Mouse (Mus musculus) kidney, adult 2 months (tissue): ENCODE measurements at regions not wholly inside any gene's neighbourhood (a gene's known extent, or its start where the extent isn't known, plus 50 kb on each side); places are given as distances from the start of the nearest gene placed in this dataset.
A peak's percentile ranks its signal among the peaks of the same experiment; 100 is the strongest.

ENCODE experiments used
- DNase-seq: peaks from one replicate; pipeline ENCODE4 v3.0.0; 2021
- H3K27ac ChIP-seq: fragments of 200-500 bp; 2 replicates; pipeline ENCODE4 v1.5.1; 2012; ENCODE audit warnings: low read depth, low read length, control low read depth, inconsistent platforms; ENCODE audit not compliant: insufficient read depth
- H3K27me3 ChIP-seq: fragments of 200-500 bp; replicated peaks from 2 replicates; pipeline ENCODE4 v1.6.1; 2012; ENCODE audit warnings: mild to moderate bottlenecking, moderate library complexity, low read length, inconsistent platforms; ENCODE audit not compliant: control insufficient read depth, insufficient read depth
- H3K36me3 ChIP-seq: fragments of 200-500 bp; 2 replicates; pipeline ENCODE4 v1.6.1; 2012; ENCODE audit warnings: mild to moderate bottlenecking, moderate library complexity, low read length, inconsistent platforms; ENCODE audit not compliant: control insufficient read depth, insufficient read depth
- H3K4me1 ChIP-seq: fragments of 200-500 bp; 2 replicates; pipeline ENCODE4 v1.6.1; 2011; ENCODE audit warnings: low read length; ENCODE audit not compliant: control insufficient read depth, insufficient read depth
- H3K4me3 ChIP-seq: fragments of 200-500 bp; 2 replicates; pipeline ENCODE4 v1.5.1; 2011; ENCODE audit warnings: mild to moderate bottlenecking, low read depth, low read length, control low read depth; ENCODE audit not compliant: insufficient read depth
- CTCF ChIP-seq: fragments of 200-500 bp; conservative IDR thresholded peaks from 2 replicates; pipeline ENCODE4 v1.5.1; 2011; ENCODE audit warnings: low read depth, mild to moderate bottlenecking, control low read depth, low read length, moderate library complexity, mixed read lengths; ENCODE audit not compliant: insufficient read depth, insufficient read length
- POLR2A ChIP-seq: fragments of 200-500 bp; IDR thresholded peaks from one replicate; pipeline ENCODE4 v1.6.1; 2011; ENCODE audit warnings: low read depth, low read length, control low read depth
- WGBS: fragments of 180-500 bp; shearing (Covaris S2); methylation state at CpG from one replicate; pipeline ENCODE4 v1.1.7; 2018; 5-methylcytosine and 5-hydroxymethylcytosine counted together

DNA sequence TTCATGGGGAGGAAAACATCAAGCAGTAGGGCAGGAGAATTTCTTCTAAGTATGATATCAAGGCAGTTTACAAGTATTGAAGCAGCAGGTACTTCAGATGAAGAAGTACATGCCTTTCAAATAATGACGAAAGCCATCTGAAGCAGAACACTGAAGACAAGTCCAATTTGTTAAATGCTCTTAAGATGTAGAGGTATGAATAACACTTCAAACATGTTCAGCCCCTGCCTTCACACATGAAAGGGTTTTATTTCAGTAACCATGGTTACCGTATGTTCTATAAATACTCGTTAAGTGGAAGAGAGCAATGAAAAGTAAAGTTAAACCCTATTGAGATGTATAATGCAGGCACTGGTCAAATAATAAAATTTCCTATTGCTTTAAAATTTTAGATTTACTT, 101.8 kb downstream of the Mospd2 start:
- no peaks in the 10 kb centered on the region for H3K27me3 ChIP-seq
- H3K4me1 ChIP-seq, result no peaks in the 10 kb centered on the region
- no peaks in the 10 kb centered on the region for H3K36me3 ChIP-seq
- WGBS, result 45% methylated on average over 3 of the region's 3 CpGs
- no peak overlapping the region for H3K4me3 ChIP-seq
- DNase-seq, result no peak
- no peak overlapping the region for H3K27ac ChIP-seq
- no peak for TF ChIP-seq CTCF
- no peak for TF ChIP-seq POLR2A

DNA sequence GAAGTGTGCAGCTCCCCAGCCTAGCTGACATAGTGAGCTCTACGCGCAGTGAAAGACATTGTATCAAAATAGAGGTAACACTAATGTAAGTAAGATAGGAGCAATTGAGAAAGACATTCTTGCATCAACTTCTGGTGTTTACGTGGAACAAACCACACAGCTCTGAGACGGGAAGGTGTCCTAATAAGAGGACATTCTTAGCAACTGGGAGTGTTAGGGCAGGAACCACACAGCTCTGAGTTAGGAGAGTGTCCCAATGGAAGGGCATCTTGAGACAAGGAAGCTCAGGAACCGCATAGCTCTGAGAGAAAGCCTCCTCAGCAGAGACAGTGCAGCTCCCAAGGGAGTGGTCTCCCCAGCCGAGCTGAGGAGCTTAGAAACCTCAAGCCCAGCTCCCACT, 139.8 kb downstream of the Mospd2 start:
- DNase-seq, result no peak
- Histone ChIP-seq H3K36me3 (no peaks in the 10 kb centered on the region), H3K4me1 (no peaks in the 10 kb centered on the region), H3K27me3 (no peaks in the 10 kb centered on the region), H3K27ac (no peak overlapping the region), H3K4me3 (no peak overlapping the region)
- WGBS, result 84% methylated on average over 6 of the region's 6 CpGs
- TF ChIP-seq POLR2A, result no peak
- TF ChIP-seq CTCF, result no peak

DNA sequence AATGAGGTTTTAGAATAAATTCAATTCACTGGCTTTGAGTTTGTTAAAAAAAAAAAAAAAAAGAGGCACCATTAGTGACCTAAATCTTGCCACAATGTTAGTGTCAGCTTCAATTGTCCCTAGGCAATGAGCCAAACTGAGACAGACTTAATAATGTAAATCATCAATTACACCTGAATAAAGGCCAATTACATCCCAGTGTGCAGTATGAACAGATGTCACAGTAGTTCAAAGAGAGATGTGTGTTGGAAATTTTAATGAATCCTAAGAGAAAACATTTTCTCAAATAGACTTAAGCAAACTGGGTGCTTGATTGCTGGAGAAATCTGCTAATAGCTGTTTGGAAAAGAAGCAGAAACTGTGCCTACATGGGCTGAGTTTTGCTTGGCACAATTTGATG, 159.3 kb downstream of the Mospd2 start:
- no peak for TF ChIP-seq POLR2A
- no peak for TF ChIP-seq CTCF

DNA sequence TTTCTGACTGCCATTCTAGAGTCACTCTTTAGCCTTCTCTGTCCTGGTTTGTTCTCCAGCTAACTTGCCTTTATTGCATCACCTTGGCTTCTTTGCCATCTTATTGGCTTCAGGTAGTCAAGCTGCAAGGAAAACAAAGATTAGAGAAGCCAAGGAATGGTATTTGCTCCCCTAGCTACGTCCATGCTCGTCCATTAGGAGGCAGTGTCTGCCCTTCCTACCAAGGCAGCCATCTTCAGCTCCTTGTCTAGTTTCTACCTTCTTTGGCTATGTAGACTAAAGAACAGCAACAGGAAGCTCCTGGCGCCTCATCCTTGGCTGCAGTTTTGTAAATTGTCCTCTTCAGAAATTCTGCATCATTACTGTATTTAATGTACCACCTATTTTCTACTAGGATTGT, 192.9 kb downstream of the Mospd2 start:
- Histone ChIP-seq H3K27me3 (no peaks in the 10 kb centered on the region), H3K4me1 (no peaks in the 10 kb centered on the region), H3K4me3 (no peak overlapping the region), H3K27ac (no peak overlapping the region), H3K36me3 (no peaks in the 10 kb centered on the region)
- DNase-seq, result peak; percentile 27
- TF ChIP-seq CTCF, result peak; percentile 50; the same call in 1 of the 2 replicates
- no peak for TF ChIP-seq POLR2A
- WGBS, result 45% methylated on average over 3 of the region's 3 CpGs

More for the DNA sequence above, 159.3 kb downstream of the Mospd2 start:
- no peak overlapping the region for H3K27ac ChIP-seq
- no peaks in the 10 kb centered on the region for H3K4me1 ChIP-seq
- no peaks in the 10 kb centered on the region for H3K27me3 ChIP-seq
- H3K4me3 ChIP-seq, result no peak overlapping the region
- no peak for DNase-seq
- H3K36me3 ChIP-seq, result no peaks in the 10 kb centered on the region

DNA sequence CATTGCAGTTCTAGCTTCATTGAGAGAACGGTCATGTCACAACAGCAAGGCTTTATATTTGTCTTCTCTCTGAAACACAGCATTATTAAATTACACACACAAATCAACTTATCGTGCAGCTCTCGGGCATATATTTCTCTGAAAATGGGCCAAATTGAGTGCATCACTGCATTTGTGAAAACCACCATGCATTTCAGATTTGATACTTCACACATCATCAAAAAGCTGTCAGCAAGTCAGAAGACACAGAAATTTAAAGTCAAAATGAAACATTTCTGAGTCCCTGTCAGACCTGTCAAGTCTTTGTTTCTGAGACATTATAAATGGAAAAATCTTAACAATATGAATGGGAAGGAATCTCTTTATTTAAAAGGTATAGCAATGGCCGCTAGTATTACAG, 215.3 kb downstream of the Mospd2 start:
- WGBS, result 79% methylated on average over 4 of the region's 4 CpGs
- Histone ChIP-seq H3K4me1 (no peaks in the 10 kb centered on the region), H3K27me3 (no peaks in the 10 kb centered on the region), H3K4me3 (no peak overlapping the region), H3K27ac (no peak overlapping the region), H3K36me3 (no peaks in the 10 kb centered on the region)
- no peak for DNase-seq
- no peak for TF ChIP-seq CTCF
- no peak for TF ChIP-seq POLR2A

DNA sequence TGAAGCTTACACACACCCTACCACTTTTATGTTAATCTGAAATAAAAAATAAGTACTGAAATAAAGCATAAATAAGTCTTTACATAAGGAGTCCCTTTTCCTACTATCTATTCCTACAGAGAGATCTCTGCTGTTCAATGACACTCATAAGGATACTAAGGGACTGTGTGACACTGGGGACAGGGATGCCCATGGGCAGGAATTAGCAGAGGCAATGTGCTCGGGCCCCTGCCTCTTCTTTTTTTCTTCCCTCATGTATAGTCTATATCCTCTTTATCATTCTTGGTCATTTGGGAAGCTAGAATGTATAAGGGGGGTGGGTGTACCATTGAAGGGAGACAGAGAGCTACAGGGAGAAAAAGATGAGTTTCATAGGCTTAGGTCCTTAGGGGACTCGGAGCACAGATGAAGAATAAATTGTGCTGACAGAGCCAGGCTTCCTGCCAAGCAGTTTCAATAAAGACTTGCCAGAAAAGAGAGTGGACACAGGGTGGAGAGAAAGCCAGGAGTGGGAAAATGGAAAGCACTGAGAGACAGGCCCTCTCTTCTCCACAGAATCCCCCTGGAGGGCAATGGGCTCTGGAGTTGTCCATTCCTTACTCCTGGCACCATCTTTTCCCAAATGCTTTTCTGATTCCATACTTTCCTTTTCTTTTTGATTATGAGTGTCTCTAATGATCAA, 216.3 kb downstream of the Mospd2 start:
- Histone ChIP-seq H3K4me1 (no peaks in the 10 kb centered on the region), H3K27me3 (no peaks in the 10 kb centered on the region), H3K27ac (no peak overlapping the region), H3K36me3 (no peaks in the 10 kb centered on the region), H3K4me3 (no peak overlapping the region)
- WGBS, result 59% methylated on average over 2 of the region's 2 CpGs
- TF ChIP-seq CTCF (no peak), POLR2A (no peak)
- DNase-seq, result peak; percentile 42

DNA sequence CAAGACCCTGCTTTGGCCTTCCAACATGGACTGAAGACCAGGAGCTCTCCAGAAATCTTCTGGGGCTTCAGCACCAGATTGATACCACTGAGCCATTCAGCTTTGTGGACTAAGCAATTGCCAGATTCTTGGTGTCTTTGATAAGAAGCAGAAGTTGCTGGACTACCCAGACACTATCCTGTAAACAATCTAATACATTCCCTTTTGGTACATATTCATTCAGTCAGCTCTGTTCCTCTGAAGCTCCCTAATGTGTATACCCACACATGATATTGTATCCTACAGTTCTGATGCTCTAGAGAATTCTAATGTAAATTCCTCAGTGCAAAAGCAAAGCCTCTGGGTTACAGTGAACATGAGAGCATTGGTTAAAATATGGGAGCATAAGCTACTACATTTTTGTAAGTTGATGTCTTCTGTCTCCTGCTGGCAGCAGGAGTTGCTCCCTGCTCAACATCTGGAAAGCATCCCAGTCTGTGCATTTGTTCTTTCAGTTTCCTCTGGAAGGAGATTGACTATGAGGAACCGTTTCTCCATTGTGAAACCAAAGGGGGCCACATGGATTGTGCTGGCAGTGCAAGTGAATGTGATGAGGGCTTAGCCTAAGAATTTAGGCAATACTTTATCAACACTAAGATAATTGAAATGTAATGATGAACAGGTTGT, 234.5 kb downstream of the Mospd2 start:
- H3K36me3 ChIP-seq, result no peaks in the 10 kb centered on the region
- TF ChIP-seq CTCF (no peak), POLR2A (no peak)
- DNase-seq, result no peak
- no peak overlapping the region for H3K4me3 ChIP-seq
- no peaks in the 10 kb centered on the region for H3K4me1 ChIP-seq
- H3K27me3 ChIP-seq, result no peaks in the 10 kb centered on the region
- 54% methylated on average over 1 of the region's 1 CpGs for WGBS
- H3K27ac ChIP-seq, result no peak overlapping the region
